Mouse (Mus musculus) naive thymus-derived CD4-positive, alpha-beta T cell, adult 2 months (primary cell): ENCODE results near the gene Tspyl4.

ENCODE experiments used
- DNase-seq: peaks from one replicate; pipeline ENCODE4 v3.0.0-alpha.2; 2011; ENCODE audit warnings: low read depth

Gene Tspyl4

GRCm38 (mm10) chr10:34326701-34327100 is 29.5 kb downstream of the Tspyl4 start:
- DNase-seq: peak; percentile 63

GRCm38 (mm10) chr10:34327144-34327543 is 29.9 kb downstream of the Tspyl4 start:
- no peak for DNase-seq

- DNase-seq: peak; percentile 24
Measured at GRCm38 (mm10) chr10:34328310-34328709, 31.1 kb downstream of the Tspyl4 start.

GRCm38 (mm10) chr10:34341014-34341413 is 43.8 kb downstream of the Tspyl4 start:
- no peak for DNase-seq

GRCm38 (mm10) chr10:34341886-34342285 is 44.6 kb downstream of the Tspyl4 start:
- DNase-seq: no peak
